Mouse (Mus musculus) embryonic facial prominence, embryonic 12.5 days (tissue): Measurements from ENCODE around the gene Mgst3. TPM values are rescaled to one million over a fixed set of nuclear protein-coding genes. Genes with fewer than 3 reads are reported as not detected.

Experiments
- ATAC-seq: fragments of 200-750 bp; cut with Nextera tagmentation; 2 replicates; pipeline ENCODE4 v1.8.0; 2017; ENCODE audit not compliant: insufficient number of reproducible peaks, insufficient read depth, low FRiP score, low TSS enrichment
- H3K27ac ChIP-seq: fragments of 300-500 bp; sonication (generic); 2 replicates; pipeline ENCODE4 v1.5.1; 2016; ENCODE audit warnings: mild to moderate bottlenecking
- H3K27me3 ChIP-seq: fragments of 300-500 bp; sonication (generic); 2 replicates; pipeline ENCODE4 v1.6.1; 2016; ENCODE audit warnings: mild to moderate bottlenecking, moderate library complexity
- H3K36me3 ChIP-seq: fragments of 300-500 bp; sonication (generic); 2 replicates; pipeline ENCODE4 v1.6.1; 2016; ENCODE audit warnings: mild to moderate bottlenecking
- H3K4me1 ChIP-seq: fragments of 300-500 bp; sonication (generic); 2 replicates; pipeline ENCODE4 v1.6.1; 2016
- H3K4me2 ChIP-seq: fragments of 300-500 bp; sonication (generic); replicated peaks from 2 replicates; pipeline ENCODE4 v1.6.1; 2016; ENCODE audit warnings: mild to moderate bottlenecking, moderate library complexity
- H3K4me3 ChIP-seq: fragments of 300-500 bp; sonication (generic); 2 replicates; pipeline ENCODE4 v1.5.1; 2016; ENCODE audit warnings: mild to moderate bottlenecking
- H3K9ac ChIP-seq: fragments of 300-500 bp; sonication (generic); 2 replicates; pipeline ENCODE4 v1.6.1; 2016; ENCODE audit warnings: mild to moderate bottlenecking, moderate library complexity
- H3K9me3 ChIP-seq: fragments of 300-500 bp; sonication (generic); 2 replicates; pipeline ENCODE4 v1.6.1; 2016; ENCODE audit warnings: mild to moderate bottlenecking, moderate library complexity
- WGBS: fragments of 180-500 bp; shearing (Covaris S2); methylation state at CpG from one replicate; pipeline ENCODE4 v1.1.7; 2016; 5-methylcytosine and 5-hydroxymethylcytosine counted together
- polyA plus RNA-seq: library from polyadenylated mRNA; unstranded; fragments of >200 nt; fragmentation: Nextera tagmentation; extraction: Ambion mirVana; gene quantifications from 2 replicates; pipeline ENCODE4 v1.2.1, GENCODE M21; 2016

Gene Mgst3
- polyA plus RNA-seq: 40.1 and 40.8 TPM in 2 replicates

DNA sequence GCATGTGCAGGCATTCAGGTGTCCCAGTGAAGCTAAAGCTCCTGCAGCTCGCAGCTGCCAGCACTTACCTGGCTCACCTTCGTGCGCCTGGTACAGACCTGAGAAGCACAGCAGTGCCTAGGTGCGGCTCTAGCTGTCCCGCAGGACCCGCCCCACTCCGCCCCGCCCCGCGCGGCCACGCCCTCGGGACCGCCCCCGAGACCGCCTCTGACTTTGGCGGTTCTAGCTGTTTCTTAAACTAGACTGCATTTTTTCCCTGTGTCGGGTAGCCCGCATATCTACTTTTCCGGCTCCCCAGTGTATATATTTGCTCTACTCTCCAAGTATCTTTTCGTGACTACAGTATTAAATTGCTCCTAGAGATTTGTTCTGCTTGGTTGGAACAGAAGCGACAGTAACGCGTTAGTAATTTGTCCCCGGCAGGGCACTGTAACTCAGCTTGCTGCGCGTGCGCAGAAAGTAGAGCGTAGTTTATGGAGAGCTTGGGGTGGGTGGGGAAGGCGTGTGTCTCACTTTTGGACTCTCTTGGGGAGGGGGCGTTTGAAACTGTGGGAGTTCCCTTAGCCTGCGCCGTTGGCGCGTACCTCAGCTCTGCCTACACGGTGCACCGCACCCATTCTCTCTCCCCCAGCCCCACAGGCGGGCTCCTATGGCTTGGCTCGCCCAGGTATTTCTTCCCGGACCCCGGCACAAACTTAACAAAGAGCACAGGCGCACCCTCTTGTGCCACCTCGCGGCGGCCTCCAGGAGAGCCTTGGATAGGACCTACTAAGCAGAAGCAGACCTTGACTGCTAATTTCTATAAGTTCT is at the start of gene Mgst3:
Gene Mgst3, minus strand, starts transcription at position 159 of the 810 bp plus-strand sequence.
- Histone ChIP-seq H3K27me3 (0 out of 2 replicates have a peak, but pooled peaks cover 7% of the 10 kb centered on the region), H3K27ac (peak within 1 kb of the TSS; percentile 92), H3K4me3 (peak within 1 kb of the TSS; percentile 58), H3K9ac (peak within 1 kb of the TSS; percentile 85), H3K4me1 (peaks cover 11% of the 10 kb centered on the region; the same call in 1 of the 2 replicates), H3K4me2 (peak within 1 kb of the TSS; percentile 94), H3K36me3 (no peaks in the 10 kb centered on the region), H3K9me3 (no peaks in the 10 kb centered on the region)
- WGBS: under 1% methylated on average over 45 of the region's 45 CpGs
- peak; percentile 92 for ATAC-seq

DNA sequence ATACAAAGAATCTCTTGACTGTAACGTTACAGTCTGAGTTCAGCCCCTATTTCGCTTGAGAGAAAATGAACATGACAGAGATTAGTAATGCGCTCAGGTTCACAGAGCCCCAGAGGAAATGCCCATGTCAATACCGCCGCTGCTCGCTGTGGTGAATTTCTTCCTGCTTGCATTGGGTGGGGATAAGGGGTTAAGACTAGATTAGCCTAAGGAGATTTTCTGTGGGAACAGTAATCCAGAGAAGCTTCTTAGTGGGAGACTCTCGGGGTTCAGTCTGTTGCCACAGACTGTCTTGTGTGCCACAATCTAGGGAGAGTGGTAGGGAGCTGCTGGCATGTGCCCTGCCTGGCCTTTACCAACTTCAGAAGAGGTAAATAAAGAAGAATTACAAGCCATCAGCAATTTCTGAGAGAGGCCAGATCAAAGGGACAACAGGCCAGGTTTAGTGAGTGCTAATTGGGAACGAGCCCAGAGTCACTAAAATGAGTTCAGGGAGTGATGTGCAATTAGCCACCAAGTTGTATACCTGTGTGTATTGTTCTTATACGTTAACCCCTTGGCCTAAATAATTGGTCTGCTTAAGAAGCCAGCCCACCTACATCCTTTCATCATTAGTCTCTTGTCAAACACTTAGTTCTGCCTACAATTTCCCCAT is 44.7 kb upstream of the Mgst3 start:
- no peak overlapping the region for H3K4me3 ChIP-seq
- H3K4me1 ChIP-seq: no peaks in the 10 kb centered on the region
- no peaks in the 10 kb centered on the region for H3K9me3 ChIP-seq
- H3K4me2 ChIP-seq: no peak overlapping the region
- H3K9ac ChIP-seq: no peak overlapping the region
- no peaks in the 10 kb centered on the region for H3K36me3 ChIP-seq
- 65% methylated on average over 9 of the region's 9 CpGs for WGBS
- no peaks in the 10 kb centered on the region for H3K27me3 ChIP-seq
- H3K27ac ChIP-seq: no peak overlapping the region
- no peak for ATAC-seq

DNA sequence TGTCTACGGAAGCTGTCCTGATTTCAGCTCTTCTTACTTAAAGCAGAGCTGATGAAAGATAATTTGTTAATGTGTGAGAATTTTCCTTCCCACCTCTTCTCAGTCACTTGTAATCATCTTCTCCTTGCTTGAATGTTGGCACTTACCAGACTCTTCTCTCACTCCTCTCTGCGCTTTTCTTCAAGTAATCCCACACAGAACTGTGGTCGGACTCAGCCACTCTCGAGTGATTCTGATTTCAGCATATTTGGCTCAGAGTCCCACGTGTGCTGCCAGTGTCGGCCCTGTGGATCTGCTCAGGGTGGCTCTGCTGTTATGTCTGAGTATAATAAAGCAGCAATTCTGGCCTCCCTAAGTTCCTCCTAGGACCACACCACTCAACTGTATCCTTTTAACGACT is 43.5 kb upstream of the Mgst3 start:
- no peak overlapping the region for H3K4me3 ChIP-seq
- no peak overlapping the region for H3K4me2 ChIP-seq
- H3K9ac ChIP-seq: no peak overlapping the region
- no peak for ATAC-seq
- H3K27ac ChIP-seq: no peak overlapping the region
- H3K4me1 ChIP-seq: no peaks in the 10 kb centered on the region
- no peaks in the 10 kb centered on the region for H3K27me3 ChIP-seq
- no peaks in the 10 kb centered on the region for H3K9me3 ChIP-seq
- 78% methylated on average over 7 of the region's 7 CpGs for WGBS
- no peaks in the 10 kb centered on the region for H3K36me3 ChIP-seq

DNA sequence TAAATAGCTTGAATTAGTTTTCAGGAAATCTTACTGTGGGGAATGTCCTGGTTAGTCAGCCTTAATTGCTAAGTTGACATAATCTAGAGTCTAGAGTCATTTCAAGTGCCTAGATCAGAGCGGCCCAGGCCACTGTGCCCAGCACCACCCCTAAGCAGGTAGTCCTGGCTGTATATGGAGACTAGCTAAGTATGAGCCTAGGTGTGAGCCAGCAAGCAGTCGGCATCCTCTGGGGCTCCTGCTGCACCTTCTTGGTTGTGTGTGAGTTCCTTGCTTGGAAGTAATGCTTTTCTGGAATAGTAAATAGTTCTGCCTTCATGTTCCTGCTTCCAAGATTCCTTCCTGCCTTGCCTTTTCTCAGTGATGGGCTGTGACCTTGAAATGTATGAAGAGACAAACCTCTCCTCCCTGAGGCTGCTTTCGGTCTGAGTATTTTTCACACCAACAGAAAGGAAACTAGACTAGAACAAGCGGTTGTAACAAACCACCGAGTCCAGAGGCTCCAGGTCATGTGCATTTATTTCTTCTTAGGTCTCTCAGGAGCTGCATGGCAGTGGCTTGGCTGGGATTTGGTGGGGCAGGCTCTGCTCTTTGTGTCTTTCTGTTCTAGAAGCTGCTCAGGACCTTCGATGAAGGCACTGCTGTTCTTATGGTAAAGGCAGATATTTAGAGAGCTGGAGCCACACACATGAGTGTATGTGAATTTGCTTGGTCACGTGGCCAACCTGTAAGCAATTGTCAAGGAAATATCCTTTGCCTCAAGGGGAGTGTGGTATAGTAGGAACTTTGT is 42.7 kb upstream of the Mgst3 start:
- no peak overlapping the region for H3K4me2 ChIP-seq
- no peak for ATAC-seq
- WGBS: 88% methylated on average over 7 of the region's 7 CpGs
- H3K9me3 ChIP-seq: no peaks in the 10 kb centered on the region
- peaks cover under 1% of the 10 kb centered on the region; the same call in 1 of the 2 replicates for H3K4me1 ChIP-seq
- no peaks in the 10 kb centered on the region for H3K36me3 ChIP-seq
- H3K27me3 ChIP-seq: no peaks in the 10 kb centered on the region
- no peak overlapping the region for H3K27ac ChIP-seq
- H3K9ac ChIP-seq: no peak overlapping the region
- no peak overlapping the region for H3K4me3 ChIP-seq

DNA sequence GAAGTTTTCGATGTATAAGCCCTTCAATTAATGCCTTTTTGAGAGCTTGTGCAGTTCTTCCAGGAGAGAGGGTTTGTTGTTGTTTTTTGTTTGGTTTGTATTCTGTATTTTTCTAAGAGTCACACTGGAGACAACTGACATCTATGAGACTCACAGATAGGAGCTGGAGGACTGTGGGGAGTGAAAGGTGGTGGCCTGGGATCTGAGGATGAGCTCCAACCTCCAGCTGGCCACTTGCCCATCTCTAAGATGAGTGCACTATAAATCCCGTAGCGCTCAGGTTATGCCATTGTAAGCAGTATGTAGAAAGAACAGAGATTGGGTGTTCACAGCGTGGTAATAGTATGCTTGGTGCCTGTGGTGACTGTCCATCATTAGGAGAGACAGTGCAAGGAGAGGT is 41.3 kb upstream of the Mgst3 start:
- WGBS: 93% methylated on average over 4 of the region's 4 CpGs
- no peak overlapping the region for H3K4me3 ChIP-seq
- H3K27me3 ChIP-seq: no peaks in the 10 kb centered on the region
- H3K9me3 ChIP-seq: no peaks in the 10 kb centered on the region
- ATAC-seq: no peak
- H3K9ac ChIP-seq: no peak overlapping the region
- H3K27ac ChIP-seq: no peak overlapping the region
- no peak overlapping the region for H3K4me2 ChIP-seq
- peaks cover 3% of the 10 kb centered on the region; the same call in 1 of the 2 replicates for H3K4me1 ChIP-seq
- no peaks in the 10 kb centered on the region for H3K36me3 ChIP-seq

DNA sequence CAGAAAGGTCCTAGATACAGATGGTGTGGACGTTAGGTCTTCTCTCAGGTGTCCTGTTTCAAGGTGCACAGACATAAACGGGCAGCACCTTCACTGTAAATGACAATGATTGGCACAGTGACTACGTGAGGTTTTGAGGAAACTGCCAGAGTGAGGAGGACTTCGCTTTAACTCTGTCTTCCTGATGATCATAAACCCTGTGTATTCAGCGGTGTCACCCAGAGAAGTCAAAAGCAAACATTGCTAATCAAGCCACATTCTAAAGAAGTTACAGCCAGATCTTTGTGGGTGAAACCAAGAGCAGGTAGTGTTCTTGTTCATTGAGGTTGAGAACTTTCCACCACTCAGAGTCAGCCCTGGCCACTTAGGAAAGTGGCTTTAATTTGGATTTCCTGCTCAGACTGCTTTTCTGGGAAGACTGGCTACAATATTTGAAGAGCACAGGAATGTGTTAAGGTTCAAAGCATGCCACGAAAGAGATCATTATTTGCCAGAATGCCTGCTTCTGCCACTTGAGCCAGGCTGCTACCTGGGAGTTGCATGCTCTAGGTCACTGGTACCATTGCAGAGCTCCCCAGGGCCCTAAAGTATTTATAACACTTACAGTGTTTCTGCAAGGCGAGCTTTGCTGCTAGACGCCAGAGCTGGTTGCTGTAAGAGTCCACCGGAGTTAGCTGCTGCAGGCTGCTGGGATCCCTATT is 37.5 kb upstream of the Mgst3 start:
- H3K27ac ChIP-seq: no peak overlapping the region
- no peaks in the 10 kb centered on the region for H3K9me3 ChIP-seq
- WGBS: 65% methylated on average over 9 of the region's 9 CpGs
- no peak overlapping the region for H3K9ac ChIP-seq
- no peak overlapping the region for H3K4me3 ChIP-seq
- no peak overlapping the region for H3K4me2 ChIP-seq
- ATAC-seq: no peak
- H3K36me3 ChIP-seq: no peaks in the 10 kb centered on the region
- no peaks in the 10 kb centered on the region for H3K27me3 ChIP-seq
- H3K4me1 ChIP-seq: peaks cover 3% of the 10 kb centered on the region; the same call in 1 of the 2 replicates

DNA sequence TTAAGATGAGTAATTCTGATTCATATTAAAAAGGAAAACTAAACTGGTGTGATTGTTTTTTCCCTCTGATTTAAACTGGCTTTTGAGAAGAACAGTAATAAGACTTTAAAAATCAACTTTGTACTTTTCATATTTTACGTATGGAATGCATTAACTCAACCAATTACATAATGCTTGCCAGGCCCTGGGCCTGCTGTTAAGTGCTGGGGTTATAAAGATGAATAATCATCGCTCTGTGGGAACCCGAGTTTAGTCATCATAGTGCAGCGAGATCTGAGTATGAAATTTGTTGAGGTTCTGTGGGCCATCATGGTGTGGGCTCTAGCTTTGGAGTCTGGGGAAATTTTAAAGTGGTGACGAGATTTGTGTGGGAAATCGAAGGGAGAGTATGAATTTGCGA is 33.0 kb upstream of the Mgst3 start:
- 52% methylated on average over 7 of the region's 7 CpGs for WGBS
- no peak for ATAC-seq
- Histone ChIP-seq H3K27ac (no peak overlapping the region), H3K9me3 (no peaks in the 10 kb centered on the region), H3K4me1 (peaks cover 3% of the 10 kb centered on the region; the same call in 1 of the 2 replicates), H3K36me3 (no peaks in the 10 kb centered on the region), H3K4me3 (no peak overlapping the region), H3K9ac (no peak overlapping the region), H3K27me3 (no peaks in the 10 kb centered on the region), H3K4me2 (no peak overlapping the region)

DNA sequence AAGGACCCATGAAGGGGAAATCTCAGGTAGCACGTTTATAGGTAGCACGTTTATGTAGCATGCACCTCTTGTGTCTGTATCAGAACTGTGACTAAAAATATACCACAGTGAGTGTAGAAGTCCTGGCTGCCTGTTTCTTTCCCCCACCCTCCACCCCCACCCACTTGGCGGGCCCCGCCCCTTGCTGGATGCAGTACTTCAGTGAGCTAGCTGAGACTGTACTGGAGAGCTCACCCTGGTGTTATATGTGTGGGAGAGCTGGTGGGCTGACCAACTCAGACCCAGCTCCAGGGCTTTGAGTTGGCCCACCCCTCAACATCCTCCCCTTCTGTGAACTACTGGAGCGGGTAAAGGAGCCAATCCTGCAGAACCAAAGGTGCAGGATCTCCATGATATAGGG is 31.9 kb upstream of the Mgst3 start:
- Histone ChIP-seq H3K4me1 (no peaks in the 10 kb centered on the region), H3K9me3 (no peaks in the 10 kb centered on the region), H3K36me3 (no peaks in the 10 kb centered on the region), H3K4me3 (no peak overlapping the region), H3K27me3 (no peaks in the 10 kb centered on the region), H3K4me2 (no peak overlapping the region), H3K27ac (no peak overlapping the region), H3K9ac (no peak overlapping the region)
- no peak for ATAC-seq
- WGBS: 86% methylated on average over 5 of the region's 5 CpGs

DNA sequence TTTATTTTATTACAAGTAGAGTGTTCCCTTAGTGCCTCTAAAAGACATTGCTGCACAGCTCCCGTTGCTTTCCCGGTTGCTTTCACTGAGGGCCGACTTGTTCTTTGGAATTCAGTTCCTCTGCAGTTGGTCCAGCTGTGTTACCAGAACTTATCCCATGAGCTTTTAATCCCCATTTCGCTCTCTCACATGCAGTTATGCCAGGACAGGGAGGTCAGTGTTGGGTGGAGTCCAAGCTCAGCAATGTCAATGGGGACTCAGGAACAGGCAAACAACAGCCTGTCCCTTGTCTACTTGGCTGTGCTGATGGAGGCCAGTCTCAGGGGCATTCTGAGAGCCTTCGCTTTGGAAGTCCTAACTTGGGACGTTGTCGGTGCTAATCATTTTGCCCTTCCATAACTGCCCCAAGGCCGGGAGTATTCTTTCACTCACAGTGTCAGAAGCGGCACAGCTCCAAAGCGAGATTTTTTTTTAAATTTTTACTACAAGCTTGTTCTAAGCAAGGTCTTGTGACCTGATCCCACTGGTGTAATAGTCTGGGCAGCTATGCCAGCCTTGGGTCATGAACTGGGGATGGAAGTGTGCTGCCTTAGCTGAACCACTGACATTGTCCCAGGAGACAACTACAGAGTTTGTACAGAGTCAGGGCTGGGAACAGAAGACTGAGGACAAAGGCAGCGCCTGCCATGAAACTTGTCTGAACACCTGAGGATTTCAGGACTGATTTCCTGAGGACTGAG is 29.0 kb upstream of the Mgst3 start:
- Histone ChIP-seq H3K9me3 (no peaks in the 10 kb centered on the region), H3K9ac (no peak overlapping the region), H3K4me3 (no peak overlapping the region), H3K27me3 (no peaks in the 10 kb centered on the region), H3K36me3 (no peaks in the 10 kb centered on the region), H3K4me1 (no peaks in the 10 kb centered on the region), H3K27ac (no peak overlapping the region), H3K4me2 (no peak overlapping the region)
- ATAC-seq: no peak
- WGBS: 69% methylated on average over 11 of the region's 11 CpGs

DNA sequence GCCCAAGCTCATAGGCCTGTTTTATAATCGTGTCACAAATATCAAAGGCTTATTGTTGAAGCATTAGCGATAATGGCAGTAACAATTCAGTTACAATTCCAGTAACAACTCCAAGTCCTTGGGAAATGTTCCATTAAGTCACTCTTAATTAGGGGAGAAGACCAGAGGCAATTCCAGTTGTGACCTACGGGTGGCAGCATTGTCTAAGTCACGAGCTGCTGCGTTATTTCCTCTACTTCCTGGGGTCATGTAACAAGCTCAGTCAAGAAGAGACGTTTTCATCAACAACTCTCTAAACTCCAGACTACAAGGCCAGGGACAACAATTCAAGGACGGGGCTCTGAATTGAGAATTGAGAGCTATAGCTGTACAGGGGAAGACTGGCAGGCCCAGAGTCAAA is 21.2 kb upstream of the Mgst3 start:
- H3K36me3 ChIP-seq: no peaks in the 10 kb centered on the region
- ATAC-seq: no peak
- no peaks in the 10 kb centered on the region for H3K27me3 ChIP-seq
- no peak overlapping the region for H3K27ac ChIP-seq
- no peak overlapping the region for H3K4me2 ChIP-seq
- no peaks in the 10 kb centered on the region for H3K4me1 ChIP-seq
- 4% methylated on average over 7 of the region's 7 CpGs for WGBS
- H3K4me3 ChIP-seq: no peak overlapping the region
- no peaks in the 10 kb centered on the region for H3K9me3 ChIP-seq
- H3K9ac ChIP-seq: no peak overlapping the region
